Mouse (Mus musculus) spleen, adult 18-20 months (tissue): ENCODE measurements at regions not wholly inside any gene's neighbourhood (a gene's known extent, or its start where the extent isn't known, plus 50 kb on each side); places are given as distances from the start of the nearest gene placed in this dataset.
"Not testable (repeated sequence)": the region's sequence is repeated elsewhere in the genome, so short reads cannot be mapped to it uniquely, and the experiment has no call there.

Source experiments
- DNase-seq, 2 experiments: peaks; one replicate each; pipeline ENCODE4 v3.0.0; 2022; ENCODE audit warnings: mixed read lengths in 2 of 2

DNA sequence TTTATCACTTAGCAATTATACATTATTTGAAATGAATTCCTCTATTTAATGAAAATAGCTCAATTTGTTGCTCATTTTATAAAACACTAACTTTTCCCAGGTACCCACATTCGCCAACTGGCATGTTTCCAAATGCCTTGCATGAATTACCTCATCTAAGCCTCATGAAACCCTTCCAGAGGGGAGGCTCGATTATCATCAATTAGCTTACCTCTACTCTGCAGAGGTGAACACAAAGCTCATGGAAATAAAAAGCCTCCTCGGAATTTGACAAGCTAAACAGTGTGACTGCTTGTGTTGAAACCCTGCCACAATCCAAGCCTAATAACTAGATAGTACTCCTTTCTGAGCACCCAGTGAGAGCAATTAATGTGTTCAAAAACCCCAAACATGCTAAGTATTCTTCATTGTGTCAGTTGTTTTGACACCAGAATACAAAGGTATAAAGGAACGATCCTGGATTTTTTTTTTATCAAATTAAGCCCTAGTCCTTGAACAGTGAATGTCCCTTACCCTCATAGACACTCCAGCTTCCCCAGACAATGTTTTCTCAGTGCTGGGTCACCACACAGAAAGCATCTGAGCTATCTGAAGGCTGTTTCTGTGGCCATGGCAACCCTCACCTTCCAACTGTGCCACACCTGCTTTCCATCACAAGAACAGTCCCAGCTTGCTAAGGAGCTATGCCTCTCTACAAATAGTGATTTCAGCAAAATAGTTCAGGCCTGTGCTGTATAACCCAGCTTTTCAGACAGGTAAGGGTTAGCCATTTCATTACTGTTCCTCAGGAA, 530.4 kb downstream of the Rapgef2 start:
- no peak for DNase-seq

GRCm38 (mm10) chr3:78736111-78736510, 550.2 kb downstream of the Rapgef2 start:
- DNase-seq: no peak

DNA sequence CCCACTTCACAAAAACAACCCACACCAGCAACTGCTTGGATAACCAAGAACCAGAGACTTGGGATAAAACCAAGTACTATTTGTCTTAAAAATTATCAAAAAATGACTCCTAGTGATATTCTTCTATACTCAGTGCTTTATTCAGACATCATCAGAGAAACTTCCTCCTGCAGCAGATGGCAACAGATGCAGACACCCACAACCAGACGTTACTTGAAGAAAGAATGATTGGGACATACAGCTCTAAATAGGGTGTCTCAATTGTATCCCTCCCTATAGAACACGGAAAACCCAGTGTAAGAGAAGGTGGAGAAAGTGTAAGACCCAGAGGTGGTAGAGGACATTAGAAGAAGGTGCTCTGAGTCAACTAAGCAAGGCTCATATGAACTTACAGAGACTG, 569.6 kb downstream of the Rapgef2 start:
- no peak for DNase-seq

DNA sequence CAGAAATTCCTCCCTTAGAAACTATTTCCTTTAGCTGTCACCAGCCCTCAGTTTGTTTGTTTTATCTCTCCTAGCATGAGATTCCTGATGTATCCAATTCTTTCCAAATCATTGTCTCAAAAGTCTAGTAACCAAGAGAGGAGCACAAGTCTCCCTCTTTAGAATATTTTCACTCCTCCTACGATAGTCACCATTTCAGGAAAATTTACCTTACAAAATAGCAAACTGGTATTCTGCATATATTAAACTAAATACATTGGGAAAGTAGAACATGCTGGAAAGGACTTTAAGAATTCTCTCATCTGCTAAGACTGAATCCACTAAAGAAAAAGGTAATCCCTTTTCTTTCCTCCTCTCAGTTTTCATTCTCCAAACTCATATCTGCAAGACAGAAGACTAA, 578.6 kb downstream of the Rapgef2 start:
- no peak for DNase-seq

- no peak for DNase-seq
These were observed 587.4 kb downstream of the Rapgef2 start for GRCm38 (mm10) chr3:78698936-78699335.

GRCm38 (mm10) chr3:78691499-78691898, 594.8 kb downstream of the Rapgef2 start:
- no peak for DNase-seq

DNA sequence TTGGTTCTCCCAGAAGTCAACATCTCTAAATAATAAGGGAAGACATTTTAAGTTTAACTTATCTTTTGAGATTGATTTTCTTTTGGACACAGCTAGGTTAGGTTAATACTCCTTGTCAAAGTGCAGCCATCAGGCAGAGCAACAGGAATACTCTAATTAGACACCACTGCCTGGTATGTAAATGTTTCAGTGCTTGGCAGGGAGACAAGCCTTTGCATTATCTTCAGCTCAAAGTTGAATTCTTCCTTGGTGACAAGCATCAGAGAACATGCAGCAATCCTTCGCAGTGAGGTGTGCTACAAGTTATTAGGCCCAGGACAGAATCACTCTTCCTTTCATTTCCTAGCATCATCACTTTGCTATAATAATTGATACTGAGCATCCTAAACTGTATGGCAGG, 608.7 kb downstream of the Rapgef2 start:
- no peak for DNase-seq

GRCm38 (mm10) chr3:78676806-78677205, 609.5 kb downstream of the Rapgef2 start:
- no peak for DNase-seq

GRCm38 (mm10) chr3:78674529-78675187, 611.7 kb downstream of the Rapgef2 start:
- no peak for DNase-seq

DNA sequence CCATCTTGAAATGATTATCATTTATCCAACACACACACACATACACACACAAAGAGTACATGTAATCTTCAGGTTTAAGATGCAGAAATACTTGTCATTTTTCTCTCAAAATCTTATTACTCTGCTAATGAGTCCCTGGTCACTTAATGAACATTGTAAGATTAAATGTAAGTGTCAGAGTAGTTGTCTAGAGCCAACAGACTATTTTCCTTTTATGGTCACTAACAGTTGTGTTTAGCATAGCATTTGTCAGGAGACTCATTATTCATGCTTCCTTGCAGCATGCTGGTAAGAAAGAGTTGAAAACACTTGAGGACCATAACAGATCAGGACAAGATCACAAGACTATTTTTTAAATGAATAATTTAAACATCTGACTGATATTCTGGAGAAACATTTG, 618.3 kb downstream of the Rapgef2 start:
- no peak for DNase-seq

GRCm38 (mm10) chr3:78667374-78668023, 618.8 kb downstream of the Rapgef2 start:
- DNase-seq: no peak

DNA sequence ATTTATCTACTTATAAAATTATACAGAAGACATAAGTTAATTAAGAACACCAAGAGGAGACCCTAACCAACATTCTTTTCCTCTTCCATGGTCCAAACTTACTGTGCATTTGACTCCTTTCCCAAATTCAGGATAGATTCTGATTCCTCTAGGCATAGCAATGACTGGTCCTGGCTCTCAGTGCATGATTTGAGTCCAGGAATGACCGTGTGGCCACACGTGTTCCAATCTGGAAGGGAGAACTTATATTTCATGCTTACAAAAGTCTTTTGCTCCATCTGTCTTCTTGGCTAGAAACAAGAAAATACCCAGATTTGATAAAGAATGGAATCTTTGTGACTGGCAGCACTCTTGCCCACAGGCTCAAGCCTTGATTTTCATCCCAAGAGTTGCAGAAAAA, 638.2 kb downstream of the Rapgef2 start:
- no peak for DNase-seq

DNA sequence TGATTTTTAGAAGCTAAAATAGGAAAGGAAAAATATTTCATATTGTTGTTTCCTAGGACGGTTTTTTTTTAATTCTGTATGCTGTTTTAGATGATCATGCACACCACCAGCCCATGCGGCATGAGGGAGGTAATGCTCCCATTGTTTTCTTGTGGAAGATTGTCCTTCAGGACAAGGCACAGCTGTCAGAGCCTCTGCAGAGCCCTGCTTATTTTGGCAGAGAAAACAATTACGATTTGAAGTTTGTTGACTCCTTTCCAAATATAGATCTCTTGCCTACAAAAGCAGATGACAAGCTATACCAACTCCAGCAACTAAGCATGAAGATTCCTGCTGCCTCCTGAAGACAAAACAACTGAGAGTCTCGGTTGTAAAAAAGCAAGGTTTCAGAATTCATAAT, 650.9 kb downstream of the Rapgef2 start:
- no peak for DNase-seq

DNA sequence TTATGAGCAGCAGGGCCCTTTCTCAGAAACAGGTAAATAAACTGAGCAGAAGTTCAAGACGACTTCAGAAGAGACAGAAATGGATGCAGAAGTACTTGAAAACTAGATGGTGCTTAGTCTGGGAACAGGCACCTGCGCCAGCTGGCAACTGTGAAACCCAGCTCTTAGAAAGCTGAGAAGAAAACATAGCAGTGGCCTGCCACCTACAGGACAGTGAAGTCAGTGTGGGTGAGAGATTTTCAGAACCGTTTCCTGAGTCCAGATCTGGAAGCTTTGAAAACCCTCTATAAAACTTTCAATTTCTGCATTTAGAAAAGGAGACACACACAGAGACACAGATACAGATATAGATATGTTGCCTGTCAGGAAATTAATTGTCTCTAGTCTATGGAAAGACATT, 667.4 kb downstream of the Rapgef2 start:
- no peak for DNase-seq

GRCm38 (mm10) chr3:78594718-78595236, 691.5 kb downstream of the Rapgef2 start:
- no peak for DNase-seq

- no peak for DNase-seq
These were observed 692.0 kb downstream of the Rapgef2 start for GRCm38 (mm10) chr3:78594305-78594704.

- no peak for DNase-seq
These were observed 699.7 kb downstream of the Rapgef2 start for GRCm38 (mm10) chr3:78586639-78587038.

DNA sequence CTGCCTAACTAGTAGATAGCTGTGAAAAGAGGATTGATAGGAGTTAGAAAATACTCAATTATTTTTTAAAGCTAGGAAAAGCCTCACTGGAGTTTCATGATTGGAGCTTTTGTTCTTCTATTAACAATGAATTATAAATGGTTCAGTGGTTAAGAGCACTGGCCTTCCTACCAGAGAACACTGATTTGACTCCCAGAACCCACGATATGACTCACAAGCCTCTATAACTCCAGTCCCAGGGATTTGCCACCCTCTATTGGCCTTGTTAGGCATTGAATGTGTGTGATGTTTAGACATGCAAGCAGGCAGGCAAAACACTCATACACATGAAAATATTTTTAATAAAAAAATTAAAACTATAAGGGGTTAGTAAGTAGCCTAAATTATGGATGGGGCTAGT, 704.4 kb downstream of the Rapgef2 start:
- no peak for DNase-seq

- DNase-seq: no peak
These were observed 705.2 kb downstream of the Rapgef2 start for GRCm38 (mm10) chr3:78581100-78581499.

- DNase-seq: no peak
These were observed 710.5 kb downstream of the Rapgef2 start for GRCm38 (mm10) chr3:78575667-78576464.

GRCm38 (mm10) chr3:78574807-78575206, 711.5 kb downstream of the Rapgef2 start:
- no peak for DNase-seq

DNA sequence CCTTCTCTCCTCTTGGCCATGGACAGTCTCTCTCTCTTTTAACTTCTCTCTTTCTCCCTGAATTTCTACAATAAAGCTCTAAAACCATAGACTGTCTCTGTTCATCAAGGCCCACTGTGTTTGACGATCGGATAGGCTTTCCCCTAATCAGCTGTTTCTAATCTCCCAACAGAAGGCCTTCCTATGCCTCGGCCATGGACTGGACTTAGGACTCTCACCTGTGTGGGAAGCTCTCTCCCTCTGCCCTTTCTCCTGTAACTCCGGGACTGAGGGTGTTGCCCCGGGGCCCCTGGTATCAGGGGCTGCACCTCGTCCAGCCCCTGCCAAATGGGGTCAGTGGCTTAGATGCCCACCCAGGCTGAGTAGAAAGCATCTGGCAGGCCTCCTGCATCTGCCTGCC, 713.0 kb downstream of the Rapgef2 start:
- no peak for DNase-seq

DNA sequence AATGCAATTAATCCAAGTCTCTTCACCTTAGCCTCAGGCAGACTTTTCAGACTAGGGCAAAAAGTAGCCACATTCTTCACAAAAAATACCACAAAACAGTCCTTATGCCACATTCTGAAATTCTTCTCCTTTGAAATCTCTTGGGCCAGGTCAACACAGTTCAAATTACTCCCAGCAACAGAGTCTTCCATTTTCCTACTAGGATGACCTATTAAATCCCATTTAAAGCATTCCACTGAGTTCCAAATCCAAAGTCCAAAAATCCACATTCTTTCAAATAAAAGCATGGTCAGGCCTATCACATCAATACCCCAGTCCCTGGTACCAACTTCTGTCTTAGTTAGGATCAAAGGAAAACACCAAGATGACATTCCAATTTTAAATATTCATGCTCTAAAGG, 721.4 kb downstream of the Rapgef2 start:
- DNase-seq: not testable (repeated sequence)
